Mouse (Mus musculus): ENCODE data around the gene Thrb. TPM values are rescaled to one million over a fixed set of nuclear protein-coding genes. Genes with fewer than 3 reads are reported as not detected.

The Thrb gene
- polyA plus RNA-seq, 1 experiment from 2014 or later: 2.6 TPM

DNA sequence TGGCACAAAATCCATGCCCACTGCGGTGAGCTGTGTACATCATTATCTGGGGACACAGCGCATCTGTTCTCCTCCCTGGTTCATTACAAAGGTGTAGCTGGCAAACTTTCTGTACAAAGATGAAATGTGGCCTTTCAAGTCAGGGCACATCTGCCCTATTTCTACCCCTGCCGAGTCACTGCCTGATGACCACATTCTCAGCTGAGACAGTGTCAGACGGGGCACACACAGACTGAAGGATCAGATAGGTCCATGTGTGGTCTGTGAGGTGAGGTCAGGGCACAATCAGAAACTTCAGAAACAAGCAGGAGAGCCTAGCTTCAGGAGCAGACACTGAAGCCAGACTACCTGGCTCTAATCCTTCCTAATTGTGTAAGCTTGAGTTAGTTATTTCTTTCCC, 360.1 kb downstream of the Thrb start:
- 85% methylated on average over 4 of the region's 4 CpGs for WGBS
- H3K4me3 ChIP-seq: no peak overlapping the region
- H3K27ac ChIP-seq: no peak overlapping the region
- ATAC-seq (ENCODE audit: insufficient number of reproducible peaks, insufficient read depth, low FRiP score, low TSS enrichment, low read depth): no peak
- no peaks in the 10 kb centered on the region for H3K9me3 ChIP-seq
- H3K9ac ChIP-seq: no peak overlapping the region
- H3K4me1 ChIP-seq: no peaks in the 10 kb centered on the region
- H3K36me3 ChIP-seq: no peaks in the 10 kb centered on the region
- H3K4me2 ChIP-seq: no peak overlapping the region
- no peaks in the 10 kb centered on the region for H3K27me3 ChIP-seq

DNA sequence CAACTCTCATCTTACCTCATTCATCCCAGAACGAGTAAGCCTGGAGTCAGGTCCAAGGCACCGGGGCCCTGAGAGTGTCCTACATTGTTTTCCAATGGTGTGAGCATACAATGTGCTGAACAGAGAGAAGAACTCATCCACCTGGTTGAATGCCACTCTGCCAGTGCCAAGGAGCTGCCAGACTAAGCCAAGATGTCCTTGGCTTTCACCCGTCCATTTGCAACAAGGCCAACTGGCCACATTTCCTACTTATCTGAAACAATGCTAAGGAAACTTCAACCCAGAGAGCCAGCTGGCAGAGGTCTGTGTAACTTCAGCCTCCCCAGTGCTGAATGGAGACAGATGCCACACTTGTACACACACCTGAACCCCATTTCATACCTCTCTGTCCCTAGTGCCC, 360.6 kb downstream of the Thrb start:
- WGBS: 85% methylated on average over 3 of the region's 3 CpGs
- ATAC-seq (ENCODE audit: insufficient number of reproducible peaks, insufficient read depth, low FRiP score, low TSS enrichment, low read depth): no peak

DNA sequence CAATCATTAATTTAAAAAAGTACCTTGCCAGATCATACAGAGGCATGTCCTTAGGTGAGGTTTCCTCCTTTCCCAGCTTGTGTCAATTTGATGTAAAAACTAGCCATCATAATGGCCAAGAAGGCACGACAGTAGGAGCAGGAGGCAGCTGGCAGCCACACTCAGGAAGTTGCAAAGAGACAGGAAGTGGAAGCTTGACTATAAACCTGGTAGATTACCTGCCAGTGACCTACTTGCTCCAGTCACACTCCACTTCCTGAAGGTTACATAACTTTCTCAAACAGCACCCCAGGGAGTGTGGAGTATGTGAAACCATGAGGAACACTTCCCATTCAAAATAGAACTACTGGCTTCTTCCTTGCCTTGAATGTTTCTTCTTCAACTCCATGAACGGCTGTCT, 361.7 kb downstream of the Thrb start:
- H3K4me2 ChIP-seq: no peak overlapping the region
- 64% methylated on average over 2 of the region's 2 CpGs for WGBS
- no peaks in the 10 kb centered on the region for H3K27me3 ChIP-seq
- no peak overlapping the region for H3K27ac ChIP-seq
- H3K4me3 ChIP-seq: no peak overlapping the region
- ATAC-seq (ENCODE audit: insufficient number of reproducible peaks, insufficient read depth, low FRiP score, low TSS enrichment, low read depth): no peak
- no peaks in the 10 kb centered on the region for H3K36me3 ChIP-seq
- no peak overlapping the region for H3K9ac ChIP-seq
- H3K4me1 ChIP-seq: no peaks in the 10 kb centered on the region
- no peaks in the 10 kb centered on the region for H3K9me3 ChIP-seq

More for the DNA sequence above, 360.6 kb downstream of the Thrb start:
- Histone ChIP-seq H3K4me1 (no peaks in the 10 kb centered on the region), H3K27me3 (no peaks in the 10 kb centered on the region), H3K27ac (no peak overlapping the region), H3K9ac (no peak overlapping the region), H3K4me2 (no peak overlapping the region), H3K4me3 (no peak overlapping the region), H3K9me3 (no peaks in the 10 kb centered on the region), H3K36me3 (no peaks in the 10 kb centered on the region)

DNA sequence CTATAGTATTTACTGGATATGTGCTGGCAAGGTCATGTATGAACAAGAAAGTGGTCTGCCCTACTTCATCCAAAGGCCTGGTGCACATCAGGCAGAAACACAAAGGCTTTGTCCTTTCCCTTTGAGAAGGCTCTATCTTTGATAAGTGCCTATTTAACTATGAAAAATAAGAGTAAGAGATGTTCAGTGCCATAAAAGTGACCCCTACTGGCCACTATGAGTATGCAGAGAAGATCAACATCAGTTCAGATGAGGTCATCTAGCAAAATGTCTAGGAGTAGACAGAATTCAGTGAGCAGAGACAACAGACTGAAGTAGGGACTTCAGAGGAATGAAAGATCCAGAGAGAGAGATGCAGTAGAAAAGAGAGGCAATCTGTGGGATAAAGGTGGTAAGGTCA, 362.3 kb downstream of the Thrb start:
- Histone ChIP-seq H3K9ac (no peak overlapping the region), H3K4me2 (no peak overlapping the region), H3K9me3 (no peaks in the 10 kb centered on the region), H3K36me3 (no peaks in the 10 kb centered on the region), H3K4me3 (no peak overlapping the region), H3K27me3 (no peaks in the 10 kb centered on the region), H3K27ac (no peak overlapping the region), H3K4me1 (no peaks in the 10 kb centered on the region)
- ATAC-seq (ENCODE audit: insufficient number of reproducible peaks, insufficient read depth, low FRiP score, low TSS enrichment, low read depth): no peak

DNA sequence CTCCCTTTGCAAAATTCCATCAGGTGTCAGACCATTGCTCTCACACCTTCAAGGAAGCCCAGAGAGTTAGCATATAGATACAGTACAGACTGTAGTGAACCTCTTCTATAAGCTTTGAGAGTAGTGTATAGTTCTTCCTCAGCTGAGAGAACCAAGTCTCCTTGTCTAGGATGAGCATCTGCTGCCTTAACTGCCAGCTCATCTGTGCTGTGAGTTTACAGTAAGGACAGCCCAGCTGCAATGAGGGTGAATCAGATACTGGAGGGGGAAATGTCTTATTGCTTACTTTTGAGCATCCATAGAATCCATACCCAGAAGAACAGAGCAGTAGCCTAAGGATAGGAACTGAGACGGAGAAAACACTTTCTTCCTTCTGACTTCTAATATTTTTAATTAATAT, 367.8 kb downstream of the Thrb start:
- ATAC-seq (ENCODE audit: insufficient number of reproducible peaks, insufficient read depth, low FRiP score, low TSS enrichment, low read depth): no peak
- H3K27me3 ChIP-seq: no peaks in the 10 kb centered on the region
- no peaks in the 10 kb centered on the region for H3K9me3 ChIP-seq
- no peak overlapping the region for H3K4me3 ChIP-seq
- 82% methylated on average over 1 of the region's 1 CpGs for WGBS
- no peaks in the 10 kb centered on the region for H3K4me1 ChIP-seq
- H3K36me3 ChIP-seq: no peaks in the 10 kb centered on the region
- H3K9ac ChIP-seq: no peak overlapping the region
- H3K4me2 ChIP-seq: no peak overlapping the region
- H3K27ac ChIP-seq: no peak overlapping the region

DNA sequence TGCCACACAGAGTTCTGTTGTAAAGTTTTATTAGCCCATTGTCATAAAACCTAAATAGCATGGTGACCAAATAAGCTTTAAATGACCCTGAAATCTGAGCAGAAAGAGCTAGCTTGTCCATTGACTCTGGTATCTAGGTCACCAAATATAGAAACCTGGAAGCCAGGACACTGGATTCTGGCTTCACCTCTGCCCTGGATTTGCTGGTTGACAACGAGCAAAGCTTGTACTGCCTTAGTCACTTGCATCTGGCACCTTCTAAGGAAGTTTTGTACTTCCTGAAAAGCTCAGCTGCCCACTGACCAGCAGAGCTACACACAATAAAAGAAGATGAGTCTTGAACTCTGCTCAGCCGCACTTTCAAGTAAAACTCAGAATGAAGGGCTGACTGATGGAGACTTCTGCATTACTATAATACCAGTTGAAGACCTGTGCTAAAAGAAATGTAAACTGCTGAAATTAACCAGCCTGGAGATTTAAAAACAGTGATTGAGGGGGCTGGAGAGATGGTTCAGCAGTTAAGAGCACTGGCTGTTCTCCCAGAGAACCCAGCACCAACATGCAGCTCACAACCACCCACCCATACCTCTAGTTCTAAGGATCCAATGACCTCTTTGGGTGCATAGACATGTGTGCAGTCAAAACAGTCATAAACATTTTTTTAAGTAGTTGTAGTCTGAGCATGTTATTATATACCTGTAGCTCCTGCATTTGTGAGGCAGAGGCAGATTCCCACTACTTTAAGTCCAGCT, 369.3 kb downstream of the Thrb start:
- WGBS: 72% methylated on average over 2 of the region's 2 CpGs
- Histone ChIP-seq H3K4me2 (no peak overlapping the region), H3K27ac (no peak overlapping the region), H3K36me3 (no peaks in the 10 kb centered on the region), H3K27me3 (no peaks in the 10 kb centered on the region), H3K9me3 (no peaks in the 10 kb centered on the region), H3K4me1 (no peaks in the 10 kb centered on the region), H3K4me3 (no peak overlapping the region), H3K9ac (no peak overlapping the region)
- no peak for ATAC-seq (ENCODE audit: insufficient number of reproducible peaks, insufficient read depth, low FRiP score, low TSS enrichment, low read depth)

DNA sequence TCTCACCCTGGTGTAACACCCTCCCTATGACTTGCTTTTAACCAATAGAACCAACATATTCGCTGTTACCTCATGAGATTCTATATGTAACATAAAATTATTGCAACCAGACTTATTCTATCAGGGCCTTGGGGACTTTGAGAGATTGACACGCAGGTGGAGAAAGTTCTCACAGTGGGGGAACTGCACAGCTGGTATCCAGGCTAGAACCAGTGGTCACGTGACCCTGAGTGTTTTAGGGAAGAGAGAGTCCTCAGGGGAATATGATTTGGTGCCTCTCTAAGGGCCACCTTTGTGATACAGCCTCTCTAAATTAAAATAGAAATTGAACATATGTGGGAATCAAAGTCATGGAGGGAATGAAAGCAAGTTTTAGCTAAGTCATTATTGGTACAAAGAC, 371.9 kb downstream of the Thrb start:
- no peak for ATAC-seq (ENCODE audit: insufficient number of reproducible peaks, insufficient read depth, low FRiP score, low TSS enrichment, low read depth)
- WGBS: 78% methylated on average over 3 of the region's 3 CpGs
- no peaks in the 10 kb centered on the region for H3K36me3 ChIP-seq
- no peaks in the 10 kb centered on the region for H3K9me3 ChIP-seq
- no peak overlapping the region for H3K27ac ChIP-seq
- no peak overlapping the region for H3K9ac ChIP-seq
- no peak overlapping the region for H3K4me3 ChIP-seq
- no peaks in the 10 kb centered on the region for H3K27me3 ChIP-seq
- no peaks in the 10 kb centered on the region for H3K4me1 ChIP-seq
- no peak overlapping the region for H3K4me2 ChIP-seq

DNA sequence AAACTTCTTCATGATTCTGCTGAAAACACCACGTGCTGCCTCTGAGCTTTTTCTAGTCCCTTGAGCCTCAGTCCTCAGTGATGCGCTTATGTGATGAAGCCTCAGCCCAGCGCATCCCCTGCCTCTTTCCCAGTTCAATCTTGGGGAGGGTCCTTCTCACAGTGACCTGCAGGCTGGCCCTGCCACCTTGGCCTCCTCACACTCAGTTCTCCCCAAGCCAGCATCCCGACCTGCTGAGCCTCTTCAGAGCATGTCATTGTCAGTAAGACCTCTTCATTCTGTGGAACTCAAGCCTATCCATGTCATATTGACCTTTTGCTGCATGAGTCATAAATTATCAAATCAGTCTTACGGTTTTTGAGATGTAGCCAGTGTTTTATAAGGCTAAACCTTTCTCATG, 376.5 kb downstream of the Thrb start:
- H3K4me3 ChIP-seq: no peak overlapping the region
- no peak for ATAC-seq (ENCODE audit: insufficient number of reproducible peaks, insufficient read depth, low FRiP score, low TSS enrichment, low read depth)
- no peak overlapping the region for H3K9ac ChIP-seq
- no peaks in the 10 kb centered on the region for H3K4me1 ChIP-seq
- WGBS: 76% methylated on average over 5 of the region's 5 CpGs
- no peak overlapping the region for H3K27ac ChIP-seq
- H3K9me3 ChIP-seq: no peaks in the 10 kb centered on the region
- no peaks in the 10 kb centered on the region for H3K36me3 ChIP-seq
- H3K4me2 ChIP-seq: no peak overlapping the region
- no peaks in the 10 kb centered on the region for H3K27me3 ChIP-seq

DNA sequence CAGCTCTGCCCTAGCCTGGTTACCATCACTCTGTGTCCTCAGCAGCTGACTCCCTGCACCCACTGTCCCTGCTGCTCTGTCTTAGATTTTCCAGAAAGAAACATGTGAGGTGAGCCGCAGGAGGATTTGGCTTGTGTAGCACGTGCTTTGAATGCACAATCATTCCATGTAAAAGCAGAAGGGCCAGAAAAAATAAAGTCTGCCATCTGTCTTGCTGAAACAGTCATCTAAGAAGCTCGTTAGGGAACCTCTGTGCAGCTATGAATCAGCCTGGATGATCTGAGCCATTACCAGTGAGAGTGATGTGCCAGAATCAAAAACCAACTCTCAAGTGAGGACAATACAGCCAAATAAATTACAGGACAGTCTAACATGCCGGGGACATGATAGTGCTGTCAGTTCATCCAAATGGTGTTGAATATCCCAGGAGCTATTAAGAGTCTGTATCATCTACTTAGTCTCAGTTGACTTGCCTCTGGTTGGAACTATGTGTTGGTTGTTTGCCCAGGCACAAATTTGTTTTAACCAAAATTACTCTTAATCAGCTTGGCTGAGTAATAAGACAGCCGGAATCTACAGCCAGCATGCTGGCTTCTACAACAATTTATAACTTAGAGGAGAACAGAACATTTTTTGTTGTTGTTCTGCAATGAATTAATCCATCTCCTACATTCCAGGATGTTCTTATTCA, 402.2 kb downstream of the Thrb start:
- 71% methylated on average over 5 of the region's 5 CpGs for WGBS
- no peak overlapping the region for H3K4me3 ChIP-seq
- H3K27ac ChIP-seq: no peak overlapping the region
- no peaks in the 10 kb centered on the region for H3K36me3 ChIP-seq
- no peak overlapping the region for H3K4me2 ChIP-seq
- H3K9ac ChIP-seq: no peak overlapping the region
- ATAC-seq (ENCODE audit: insufficient number of reproducible peaks, insufficient read depth, low FRiP score, low TSS enrichment, low read depth): no peak
- H3K4me1 ChIP-seq: no peaks in the 10 kb centered on the region
- no peaks in the 10 kb centered on the region for H3K27me3 ChIP-seq
- peaks cover 10% of the 10 kb centered on the region for H3K9me3 ChIP-seq

All from embryonic facial prominence, embryonic 13.5 days (tissue).